Mouse (Mus musculus) ES-Bruce4 (cell line): Measurements from ENCODE around the gene Myo9b.

Experiments
- CTCF ChIP-seq: IDR thresholded peaks from one replicate; pipeline ENCODE4 v1.8.1; 2011; ENCODE audit warnings: low read depth, low read length
- EP300 ChIP-seq: IDR thresholded peaks from 2 replicates; pipeline ENCODE4 v1.6.1; 2011; ENCODE audit warnings: low read depth, low read length; ENCODE audit not compliant: insufficient read depth
- POLR2A ChIP-seq: IDR thresholded peaks from one replicate; pipeline ENCODE4 v1.8.1; 2011; ENCODE audit warnings: low read length; ENCODE audit not compliant: insufficient read depth

GRCm38 (mm10) chr8:71310446-71310845 lies 37.9 kb downstream of the Myo9b start:
- TF ChIP-seq CTCF (no peak), EP300 (no peak), POLR2A (no peak)
